Mouse (Mus musculus) activated CD4-positive, CD25-positive, alpha-beta regulatory T cell, adult 9 weeks (primary cell): ENCODE results near the gene Wdr38. TPM values are rescaled to one million over a fixed set of nuclear protein-coding genes. Genes with fewer than 3 reads are reported as not detected.

Source experiments
- polyA plus RNA-seq: library from polyadenylated mRNA; unstranded; fragments of 100-300 nt; shearing (Covaris generic); gene quantifications from one replicate; pipeline ENCODE4 v1.2.1, GENCODE M21; 2017

Wdr38 gene
- polyA plus RNA-seq: 1.0 TPM

DNA sequence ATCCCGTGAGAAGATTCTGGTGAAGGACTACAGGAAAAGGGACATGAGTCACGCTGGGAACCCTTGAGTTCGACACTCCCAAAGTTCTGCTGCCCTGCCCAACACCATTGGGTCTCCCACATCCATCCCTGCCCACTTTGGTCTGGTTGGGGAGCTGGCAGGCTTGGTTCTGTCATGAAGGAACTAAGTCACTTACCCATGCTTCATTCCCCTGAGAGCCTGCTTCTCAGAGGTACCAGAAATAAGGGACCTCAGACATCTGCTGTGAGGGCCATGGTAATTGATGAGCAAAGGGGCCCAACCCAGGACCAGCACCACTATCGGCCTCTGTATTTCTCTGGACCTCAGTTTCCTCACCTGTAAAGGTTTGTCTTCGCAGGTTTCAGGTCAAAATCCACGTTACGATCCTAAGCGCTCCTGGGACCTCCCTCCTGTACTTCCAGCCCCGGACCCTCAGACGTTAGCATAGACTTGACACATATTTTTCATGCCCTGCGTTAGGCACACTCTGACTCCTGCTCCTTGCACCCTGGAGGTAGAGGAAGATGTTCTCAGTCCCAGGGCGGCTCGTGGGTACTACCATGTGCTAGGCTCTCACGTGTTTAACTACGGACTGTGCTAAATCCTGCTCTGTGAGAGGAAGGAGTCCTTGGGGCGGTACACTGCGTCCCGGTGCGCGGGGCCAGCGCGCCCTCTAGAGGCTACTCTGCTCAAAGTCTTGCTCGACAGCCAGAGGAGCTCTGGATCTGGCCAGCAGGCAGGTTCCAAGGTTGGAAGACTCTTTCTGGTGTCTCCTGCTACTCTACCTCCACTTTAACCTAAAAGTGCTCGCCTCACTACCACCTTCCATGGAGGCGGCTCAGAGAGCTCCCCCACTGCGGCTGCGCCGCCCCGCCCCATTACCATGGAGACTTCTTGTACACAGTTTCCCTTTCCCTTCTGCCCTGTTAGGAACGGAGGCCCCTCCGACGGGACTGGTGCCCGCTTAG, at the start of gene Wdr38:
Wdr38 (plus strand) TSS at position 91 of the 989 bp plus-strand sequence.

DNA sequence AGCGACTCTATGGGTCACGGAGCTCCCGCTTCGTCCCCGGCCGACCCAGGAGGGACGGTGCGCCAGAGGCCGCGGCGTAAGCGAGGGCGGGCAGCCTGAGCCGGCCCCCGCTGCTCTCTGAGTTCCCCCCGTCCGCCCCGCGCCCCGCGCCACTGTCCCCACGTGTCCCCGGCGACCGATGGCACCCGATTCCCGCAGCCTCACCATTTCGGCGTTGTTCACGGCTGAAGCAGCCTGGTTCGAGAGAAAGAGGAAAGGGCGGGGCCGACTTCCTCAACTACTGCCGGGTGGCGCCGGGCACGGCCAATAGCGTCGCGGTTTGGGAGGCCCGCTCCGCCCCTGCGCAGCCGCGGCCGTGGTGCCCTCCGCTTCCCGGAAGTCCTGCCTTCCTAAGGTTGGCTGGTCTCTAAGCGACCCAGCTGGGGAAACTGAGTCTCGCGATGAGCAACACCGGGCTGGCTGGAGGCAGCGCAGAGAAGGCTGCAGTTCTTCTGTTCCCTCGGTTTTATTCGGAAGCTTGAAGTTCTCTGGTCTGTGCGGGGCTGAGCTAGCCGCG, 7.7 kb downstream of the Wdr38 start, which contains the start of gene Arpc5l:
Arpc5l (plus strand) TSS at position 469 of the 556 bp plus-strand sequence.

GRCm38 (mm10) chr2:39005574-39006079, 8.4 kb downstream of the Wdr38 start, which contains the start of gene Rpl35:
Rpl35 (minus strand) TSS chr2:39005624.

Other genes with a start within 250 kb of the Wdr38 start
- 0.68 TPM for gene Nr6a1, start 69.8 kb upstream of the Wdr38 start, polyA plus RNA-seq
- not detected for gene Olfml2a, start 65.5 kb upstream of the Wdr38 start, polyA plus RNA-seq
- gene Arpc5l, start 7.9 kb downstream of the Wdr38 start, polyA plus RNA-seq: 222 TPM
- 479 TPM for gene Rpl35, start 8.1 kb downstream of the Wdr38 start, polyA plus RNA-seq
- gene Golga1, start 68.1 kb downstream of the Wdr38 start, polyA plus RNA-seq: 40.1 TPM
- 24.5 TPM for gene Scai, start 193.3 kb downstream of the Wdr38 start, polyA plus RNA-seq
- gene Ppp6c, start 229.0 kb downstream of the Wdr38 start, polyA plus RNA-seq: 148 TPM